Mouse (Mus musculus): ENCODE data around the gene Trdmt1.
A peak's percentile ranks its signal among the peaks of the same experiment; 100 is the strongest.

Trdmt1 gene

DNA sequence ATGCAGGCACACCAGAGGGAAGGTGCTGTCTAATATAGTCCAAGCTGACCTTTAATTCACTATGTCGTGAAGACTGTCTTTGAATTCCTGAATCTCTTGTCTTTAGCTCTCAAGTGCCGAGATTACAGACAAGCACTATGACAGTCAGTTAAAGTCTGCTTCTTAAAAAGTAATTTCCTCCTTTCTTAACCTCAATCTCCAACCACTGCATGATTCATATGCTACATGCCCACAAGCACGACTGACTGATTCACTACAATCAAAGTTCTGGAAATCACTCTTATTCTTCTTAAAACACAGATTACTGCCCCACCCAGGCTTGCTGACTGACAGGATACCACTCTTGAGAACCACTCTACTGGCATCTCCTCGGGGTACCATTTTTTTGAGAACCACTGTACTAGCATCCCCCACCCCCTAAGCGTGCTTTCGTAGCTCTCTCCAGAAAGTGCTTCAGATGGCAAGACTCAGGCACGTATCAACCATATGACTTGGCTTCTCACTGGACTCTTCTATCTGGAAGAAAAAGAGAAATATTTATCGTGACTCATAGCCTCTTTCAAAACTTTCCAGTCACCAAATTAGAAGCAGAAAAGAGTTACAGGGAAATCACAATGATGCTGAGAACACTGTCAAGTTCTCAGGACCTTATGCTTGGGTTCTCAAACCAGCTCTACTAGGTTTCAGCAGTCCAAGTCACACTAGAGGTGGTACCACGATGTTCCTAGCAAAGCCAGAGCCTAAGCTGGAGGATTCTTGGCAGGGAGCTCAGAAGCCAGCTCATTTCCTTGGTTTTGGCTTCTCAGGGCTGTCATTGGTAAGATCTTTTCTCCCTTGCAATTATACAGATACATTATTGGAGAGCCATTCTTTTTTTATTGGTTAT lies 12.9 kb upstream of the Trdmt1 start:
- peak; percentile 81 for DNase-seq (ENCODE audit: inconsistent ontology term)

DNA sequence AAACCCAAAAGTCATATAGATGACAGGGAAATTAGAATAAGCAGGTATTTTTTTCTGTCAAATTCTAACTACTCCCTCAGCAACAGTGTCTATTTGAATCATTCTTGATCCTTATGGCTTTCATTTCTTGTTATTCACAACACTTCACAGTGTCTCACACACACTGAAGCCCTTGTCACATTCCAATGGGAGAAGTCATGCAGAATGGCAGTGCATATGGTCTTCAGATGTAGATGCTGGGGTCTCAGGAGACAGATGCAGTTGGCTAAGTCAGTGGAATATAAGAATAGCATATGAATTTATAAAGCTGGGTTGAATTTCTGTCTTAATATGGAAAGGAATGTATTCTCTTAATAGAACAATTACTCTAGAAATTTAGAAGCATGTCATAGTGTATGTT lies 11.8 kb upstream of the Trdmt1 start:
- peak; percentile 76 for DNase-seq (ENCODE audit: inconsistent ontology term)

DNA sequence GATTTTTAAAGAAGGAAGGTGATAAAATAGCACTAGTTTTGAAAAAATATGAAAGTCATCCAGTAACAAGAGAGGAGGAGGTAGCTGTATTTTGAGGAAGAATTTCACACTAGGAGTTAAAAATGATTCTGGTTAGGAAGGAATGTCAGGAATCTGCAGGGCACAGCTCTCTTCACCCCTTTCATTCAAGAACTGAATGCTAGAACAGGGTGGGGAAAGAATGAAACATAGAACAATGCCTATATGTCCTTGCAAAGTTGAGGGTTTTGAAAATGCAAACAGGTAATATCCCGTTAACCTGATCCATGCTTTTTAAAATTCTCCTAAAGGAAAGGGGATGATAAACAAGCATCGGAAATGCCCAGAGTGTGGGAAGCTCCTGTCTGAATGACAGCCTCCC lies 9.5 kb upstream of the Trdmt1 start:
- DNase-seq (ENCODE audit: inconsistent ontology term): peak; percentile 72

DNA sequence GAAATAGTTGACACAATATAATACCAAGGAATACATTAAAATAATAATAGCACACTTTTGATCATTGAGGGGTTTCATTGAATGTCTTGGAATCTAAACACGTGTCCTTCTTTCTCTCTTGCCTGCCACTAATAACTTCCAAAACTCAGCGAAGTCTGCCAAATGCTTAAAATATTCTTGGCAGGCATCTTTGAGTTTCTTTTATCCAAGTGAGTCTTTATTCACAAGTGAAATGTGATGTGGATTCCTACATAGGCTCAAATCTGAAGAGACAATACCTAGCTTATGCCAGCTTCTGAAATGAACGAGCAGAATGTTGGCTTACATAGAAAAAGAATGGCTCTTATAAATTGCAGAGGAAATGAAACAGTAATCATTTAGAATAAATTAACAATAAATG lies 4.3 kb upstream of the Trdmt1 start:
- DNase-seq (ENCODE audit: inconsistent ontology term): peak; percentile 76

DNA sequence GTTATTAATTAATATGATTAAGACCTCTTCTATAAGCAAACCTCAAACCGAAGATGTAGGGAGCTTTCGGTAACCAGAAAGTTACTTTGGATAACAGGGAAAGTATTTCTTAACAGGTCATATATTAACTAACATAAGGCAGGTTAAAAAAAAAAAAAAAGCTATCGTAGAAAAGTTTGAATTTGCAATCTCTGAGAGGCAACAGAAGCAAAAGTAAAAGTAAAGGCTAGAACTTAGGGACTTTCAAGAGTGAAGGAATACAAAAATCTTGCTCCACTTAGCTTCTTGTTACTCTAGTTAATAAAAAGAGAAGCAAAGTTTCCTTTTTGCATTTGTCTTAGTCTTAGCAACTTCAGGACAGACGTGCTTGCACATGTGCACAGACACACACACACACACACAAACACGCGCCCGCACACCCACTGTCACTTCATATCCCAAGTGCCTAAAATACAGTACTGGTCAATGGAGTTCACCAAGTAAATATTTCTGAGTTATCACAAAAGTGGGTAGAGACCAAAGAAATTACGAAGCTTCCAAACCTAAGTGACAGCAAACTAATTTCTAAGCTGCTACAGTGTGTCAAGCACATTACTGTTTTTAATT lies 846 bp downstream of the Trdmt1 start:
- DNase-seq (ENCODE audit: inconsistent ontology term): peak; percentile 43

DNA sequence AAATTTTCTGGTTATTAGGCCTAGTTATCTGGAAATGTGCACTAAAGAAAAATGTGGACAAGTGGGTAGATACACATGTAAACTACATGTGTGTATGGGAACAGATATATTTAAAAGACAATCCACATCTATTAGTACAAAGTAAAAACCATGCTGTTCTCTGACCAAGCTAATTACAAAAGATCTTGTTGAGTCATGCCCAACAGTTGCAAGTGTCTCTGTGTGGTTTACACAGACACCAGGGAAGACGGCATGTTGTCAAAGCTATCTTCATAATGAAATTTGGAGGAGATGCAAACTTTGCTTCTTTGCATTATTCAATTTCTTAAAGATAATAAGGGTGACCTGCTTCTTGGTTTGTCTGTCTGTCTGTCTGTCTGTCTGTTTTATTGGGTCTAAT lies 4.6 kb downstream of the Trdmt1 start:
- DNase-seq (ENCODE audit: inconsistent ontology term): no peak

DNA sequence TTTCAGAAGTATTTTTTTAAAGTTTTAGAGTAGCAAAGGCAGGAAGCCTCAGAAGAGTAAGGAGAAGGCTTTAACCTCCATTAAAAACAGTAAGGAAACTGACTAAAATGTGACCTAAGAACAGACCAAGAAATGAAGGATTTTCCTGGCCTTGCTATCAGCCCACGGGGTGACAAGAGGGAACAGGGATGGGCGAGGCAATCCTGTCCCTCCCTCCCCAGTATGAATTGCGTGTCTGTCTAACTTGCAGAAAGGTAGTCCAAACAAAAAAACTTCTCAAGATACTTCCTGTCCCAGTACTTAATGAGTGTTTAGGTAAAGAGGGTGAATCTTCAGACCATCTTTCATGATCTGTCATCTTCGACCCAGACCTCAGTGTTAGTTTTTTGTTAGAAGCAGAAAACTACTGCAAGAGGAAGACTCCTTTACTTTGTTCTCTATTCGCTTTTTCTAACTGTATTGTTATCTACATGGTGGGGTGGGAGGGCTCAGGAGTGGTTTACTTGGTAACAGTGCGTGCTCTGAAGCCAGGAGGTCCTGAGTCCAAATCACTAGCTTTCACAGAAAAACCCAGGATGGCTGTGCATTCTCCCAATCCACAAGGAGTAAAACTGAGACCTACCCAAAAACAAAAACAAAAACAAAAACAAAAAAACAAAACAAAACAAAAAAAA lies 5.6 kb downstream of the Trdmt1 start:
- DNase-seq (ENCODE audit: inconsistent ontology term): no peak

DNA sequence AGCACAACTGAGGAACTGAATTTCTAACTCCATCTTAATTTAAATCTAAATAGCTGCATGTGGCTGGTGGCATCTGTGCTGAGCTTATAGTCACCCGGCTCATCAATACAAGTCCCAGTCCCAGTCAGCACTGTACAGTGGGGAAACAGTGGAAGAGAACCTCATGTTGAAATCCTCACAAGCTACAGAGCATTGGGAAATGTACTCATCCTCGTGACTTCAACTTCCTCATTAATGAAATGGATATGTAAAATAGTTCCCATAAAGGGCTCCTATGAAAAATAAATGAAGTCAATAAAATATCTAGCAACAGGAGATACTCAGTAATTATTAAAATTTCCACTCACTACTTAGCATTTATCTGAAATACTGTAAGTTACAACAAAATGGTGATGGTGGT lies 6.2 kb downstream of the Trdmt1 start:
- DNase-seq (ENCODE audit: inconsistent ontology term): no peak

DNA sequence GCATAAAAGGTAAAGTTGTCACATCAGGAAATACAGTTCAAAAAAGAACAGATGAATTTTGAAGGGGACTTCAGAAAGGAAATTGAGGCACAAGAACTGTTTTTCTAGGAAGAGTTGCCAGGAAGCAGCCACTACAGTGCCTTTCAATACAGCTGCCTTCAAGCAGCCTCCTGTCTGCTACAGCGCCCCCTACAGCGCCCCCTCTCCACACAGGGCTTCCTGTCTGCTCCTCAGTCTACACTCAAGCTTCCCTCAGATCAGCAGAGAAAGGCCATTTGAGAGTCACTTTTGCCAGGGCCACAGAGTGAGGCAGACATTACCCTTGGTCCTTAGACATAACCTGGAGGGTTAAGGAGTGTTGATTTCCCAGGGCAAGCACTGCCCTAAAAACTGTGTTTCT lies 6.7 kb downstream of the Trdmt1 start:
- DNase-seq (ENCODE audit: inconsistent ontology term): no peak

DNA sequence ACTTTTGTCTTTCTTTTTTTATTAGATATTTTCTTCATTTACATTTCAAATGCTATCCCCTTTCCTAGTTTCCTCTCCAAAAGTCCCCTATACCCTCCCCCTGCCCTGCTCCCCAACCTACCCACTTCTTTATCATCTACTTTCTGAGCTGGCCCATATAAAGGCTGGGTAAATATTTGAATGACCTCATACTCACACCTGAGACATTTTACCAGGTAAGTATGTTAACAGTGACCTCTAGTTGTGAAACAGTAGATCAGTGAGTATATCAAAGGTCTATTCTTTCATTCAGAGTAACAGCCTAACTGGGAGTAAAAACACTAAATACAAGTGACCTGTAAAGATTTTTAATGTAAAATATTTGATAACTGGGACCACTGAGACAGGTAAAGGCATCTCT lies 7.7 kb downstream of the Trdmt1 start:
- DNase-seq (ENCODE audit: inconsistent ontology term): no peak

DNA sequence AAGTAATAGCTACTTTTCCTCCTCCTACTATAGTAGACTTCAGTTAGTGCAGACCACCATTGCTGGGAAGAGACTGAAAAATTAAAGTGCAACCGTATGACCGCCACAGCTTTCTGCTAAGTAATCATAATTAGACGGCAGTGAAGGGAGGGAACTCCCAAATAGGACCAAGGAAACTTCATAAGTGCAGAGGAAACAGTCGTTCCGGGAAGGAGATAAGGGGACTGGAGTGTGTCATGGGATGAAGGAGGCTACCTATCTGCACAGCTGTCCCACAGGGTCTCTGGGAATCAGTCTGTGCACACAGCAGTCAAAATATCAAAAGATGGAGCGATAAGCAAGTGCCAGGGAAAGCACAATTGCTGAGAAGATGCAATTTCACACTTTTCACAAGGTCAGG lies 13.8 kb downstream of the Trdmt1 start:
- no peak for DNase-seq (ENCODE audit: inconsistent ontology term)

DNA sequence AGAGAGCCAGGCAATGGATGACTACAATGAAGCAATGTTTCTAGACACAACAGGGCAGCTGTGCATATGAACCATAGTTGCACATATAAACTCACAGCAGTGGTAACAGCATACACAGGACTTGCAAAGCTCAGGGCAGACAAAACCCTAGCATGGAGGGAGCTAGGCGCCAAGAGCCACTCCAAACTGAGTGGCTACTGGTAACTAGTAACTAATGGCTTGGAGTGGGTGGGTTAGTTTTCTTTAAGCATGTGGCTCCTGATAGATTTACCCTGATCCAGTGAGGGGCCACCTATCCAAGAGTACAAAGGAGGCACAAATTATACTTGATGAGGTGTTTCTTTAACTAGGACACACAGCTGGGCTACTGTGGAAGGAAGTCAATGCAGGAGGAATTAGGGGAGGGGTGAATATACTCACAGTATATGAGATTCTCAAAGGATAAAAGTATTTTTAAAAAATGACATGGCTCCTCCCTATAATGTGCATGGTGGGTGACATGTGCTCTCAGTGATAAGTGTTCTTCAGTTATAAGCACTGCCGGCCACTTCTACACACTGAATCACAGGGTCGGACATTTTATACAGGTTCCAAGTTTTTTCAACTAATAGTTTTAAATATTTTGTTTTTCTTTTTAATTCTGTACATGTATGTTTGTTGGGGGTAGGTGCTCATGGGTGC lies 15.1 kb downstream of the Trdmt1 start:
- no peak for DNase-seq (ENCODE audit: inconsistent ontology term)

DNA sequence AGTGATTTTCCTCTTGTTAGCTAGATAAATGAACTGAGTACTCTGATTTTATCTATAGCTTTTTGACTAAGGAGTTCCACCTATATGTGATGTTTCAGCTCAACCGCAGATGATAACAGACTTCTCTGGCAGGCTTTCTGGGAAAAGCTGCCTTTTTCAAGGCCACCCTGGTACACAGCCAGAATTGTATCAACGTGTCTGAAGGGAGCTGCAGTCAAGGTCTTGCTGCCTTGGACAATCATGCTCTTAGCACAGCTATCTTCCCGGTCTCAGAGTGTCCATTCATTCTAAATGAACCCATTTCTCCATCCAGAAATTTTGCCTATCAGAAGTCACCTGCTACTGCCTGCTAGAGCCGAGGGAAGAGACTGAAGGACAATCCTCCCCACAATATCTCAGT lies 16.9 kb downstream of the Trdmt1 start:
- DNase-seq (ENCODE audit: inconsistent ontology term): no peak

DNA sequence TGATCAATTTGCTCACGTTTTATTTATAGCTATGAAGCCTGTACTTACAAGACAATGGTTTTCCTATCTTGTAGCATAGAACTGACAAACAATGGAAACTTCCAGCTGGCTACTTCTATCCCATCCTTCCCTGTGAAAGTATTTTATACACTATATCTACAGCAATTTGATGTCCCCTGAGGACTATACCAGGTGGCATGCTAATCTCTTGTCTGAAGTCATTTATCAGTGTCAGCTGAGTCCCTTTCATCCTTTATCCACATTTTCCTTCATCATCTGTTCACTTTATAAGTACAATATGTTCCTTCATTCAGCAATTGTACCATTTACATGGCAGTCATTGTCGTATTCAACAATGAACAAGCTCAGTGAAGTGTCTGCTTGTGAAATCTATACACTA lies 17.3 kb downstream of the Trdmt1 start:
- DNase-seq (ENCODE audit: inconsistent ontology term): no peak

DNA sequence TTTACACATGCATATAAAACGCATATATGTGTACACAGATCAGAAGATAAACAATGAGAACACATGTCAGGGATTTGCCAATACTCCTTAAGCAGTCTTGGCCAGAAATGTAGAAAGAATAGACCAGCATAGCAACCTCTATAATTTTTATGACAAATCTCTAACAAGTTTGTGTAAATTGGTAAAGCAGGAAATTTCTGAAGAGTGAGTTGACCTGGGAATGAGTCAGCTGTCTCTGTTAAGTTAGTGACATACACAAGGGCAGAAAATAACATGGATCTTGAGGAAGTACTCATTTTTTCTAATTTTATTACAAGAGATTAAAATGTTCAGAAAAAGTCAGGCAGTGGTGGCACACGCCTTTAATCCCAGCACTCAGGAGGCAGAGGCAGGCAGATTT lies 18.3 kb downstream of the Trdmt1 start:
- no peak for DNase-seq (ENCODE audit: inconsistent ontology term)

DNA sequence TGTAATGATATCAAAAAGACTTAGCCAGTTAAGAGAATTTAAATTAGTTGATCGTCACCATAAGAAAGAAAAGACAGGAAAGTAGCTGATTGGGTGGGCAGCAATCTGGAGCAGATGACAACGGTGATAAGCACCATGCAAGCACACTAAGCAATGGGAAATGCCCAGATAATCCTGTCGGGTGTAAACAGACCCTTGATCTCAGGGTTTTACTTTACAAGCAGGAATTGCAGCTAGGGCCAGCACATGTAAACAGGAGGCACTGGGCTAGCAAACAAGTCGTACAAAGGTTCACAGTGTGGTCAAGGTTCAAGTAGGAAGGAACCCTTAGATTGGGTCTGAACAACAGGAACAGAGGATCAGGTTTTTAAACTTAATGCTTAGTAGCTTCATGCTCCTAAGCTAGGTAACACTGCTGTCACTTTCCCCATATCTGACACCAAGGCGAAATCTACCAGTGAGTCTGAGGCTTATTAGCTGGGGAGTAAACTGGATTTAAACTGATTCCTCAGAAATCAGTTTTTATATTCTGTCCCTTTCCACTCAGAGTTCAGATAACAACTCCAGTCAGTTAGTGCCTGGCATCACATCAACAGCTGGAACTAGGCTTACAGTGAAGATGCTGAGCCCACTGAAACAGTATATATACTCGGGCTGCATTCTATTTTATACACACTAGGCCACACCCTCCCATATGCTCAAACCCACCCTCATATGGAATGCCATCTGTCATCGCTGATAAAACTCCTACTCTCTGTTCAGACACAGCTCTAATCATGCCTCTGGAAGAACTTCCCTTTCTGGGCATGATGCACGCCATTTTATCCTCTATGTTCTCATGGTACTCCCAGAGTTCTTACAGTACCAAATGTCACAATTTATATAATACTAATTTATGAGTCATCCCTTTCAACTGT lies 20.7 kb downstream of the Trdmt1 start:
- no peak for DNase-seq (ENCODE audit: inconsistent ontology term)

DNA sequence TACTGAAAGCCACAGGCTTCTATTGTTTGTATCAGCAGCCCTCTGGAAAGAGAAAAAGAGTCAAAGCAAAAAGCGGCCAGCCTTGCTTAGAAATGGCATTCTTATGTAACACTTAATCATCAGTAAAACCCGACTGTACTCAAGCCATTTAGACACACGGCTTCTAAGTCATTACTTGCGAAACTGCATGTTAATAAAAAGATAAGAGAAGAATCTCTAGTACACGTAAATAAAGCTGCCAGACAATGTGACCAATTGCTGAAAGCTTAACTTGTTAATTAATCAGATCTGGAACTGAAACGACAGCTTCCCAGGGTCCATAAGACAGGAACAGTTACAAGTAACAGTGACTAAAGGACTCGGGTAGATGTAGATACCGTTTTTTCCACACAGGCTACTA lies 22.4 kb downstream of the Trdmt1 start:
- DNase-seq (ENCODE audit: inconsistent ontology term): peak; percentile 51

DNA sequence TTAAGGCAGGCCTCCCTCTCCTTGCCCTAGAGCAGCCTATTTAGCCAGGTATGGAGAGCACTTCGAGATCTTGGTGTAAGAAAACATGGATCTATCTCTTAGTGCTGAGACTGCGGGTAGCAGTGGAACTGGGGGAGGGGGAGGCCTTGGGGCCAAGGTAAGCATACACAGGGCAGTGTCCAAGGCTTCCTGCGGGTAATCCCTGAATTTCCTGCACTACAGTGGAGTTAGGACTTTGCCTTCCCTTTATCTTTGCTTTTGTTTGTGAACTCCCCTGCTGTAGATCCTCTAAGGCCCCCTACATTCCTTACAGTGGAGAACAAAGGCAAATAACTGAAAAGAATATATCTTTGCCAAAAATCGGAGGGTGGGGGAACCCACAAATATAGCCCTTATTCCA lies 29.5 kb downstream of the Trdmt1 start:
- DNase-seq (ENCODE audit: inconsistent ontology term): no peak

DNA sequence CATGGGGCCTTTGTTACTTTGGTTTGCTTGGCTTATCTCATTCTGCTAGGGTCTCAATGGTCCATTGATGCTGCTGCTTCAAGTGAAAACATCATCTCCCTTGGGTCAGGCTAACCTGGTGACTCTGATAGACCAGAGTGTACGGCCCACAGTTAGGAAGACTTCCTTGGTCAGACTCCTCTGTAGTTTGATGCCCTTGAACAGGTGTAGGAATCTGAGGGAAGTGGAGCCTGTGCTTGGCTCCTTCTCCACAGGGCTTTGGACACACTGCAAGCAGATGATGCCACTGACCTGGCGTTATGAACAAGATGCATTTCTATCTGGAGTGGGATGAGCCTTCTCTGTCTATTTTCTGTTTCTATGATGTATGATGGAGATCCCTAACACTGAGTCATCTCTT lies 41.8 kb downstream of the Trdmt1 start:
- no peak for DNase-seq (ENCODE audit: inconsistent ontology term)

DNA sequence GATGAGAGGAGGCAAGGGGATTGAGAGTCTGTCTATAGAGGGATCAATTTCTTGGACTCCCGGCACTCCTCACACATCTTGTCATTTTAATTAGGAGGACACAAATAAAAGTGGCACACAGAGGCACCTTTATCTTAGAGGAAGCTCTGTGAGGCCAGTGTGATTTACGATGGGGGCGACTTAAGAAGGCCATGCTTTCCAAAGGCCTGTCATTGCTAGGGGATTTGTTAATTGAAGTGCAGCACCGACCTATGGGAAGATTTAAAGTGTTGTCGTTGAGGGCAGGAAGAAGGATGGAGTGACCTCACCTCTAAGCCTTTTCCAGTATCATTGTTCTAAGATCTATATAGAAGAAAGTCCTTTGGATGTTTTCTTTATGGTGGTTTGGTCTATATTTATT lies 42.9 kb downstream of the Trdmt1 start:
- DNase-seq (ENCODE audit: inconsistent ontology term): no peak

DNA sequence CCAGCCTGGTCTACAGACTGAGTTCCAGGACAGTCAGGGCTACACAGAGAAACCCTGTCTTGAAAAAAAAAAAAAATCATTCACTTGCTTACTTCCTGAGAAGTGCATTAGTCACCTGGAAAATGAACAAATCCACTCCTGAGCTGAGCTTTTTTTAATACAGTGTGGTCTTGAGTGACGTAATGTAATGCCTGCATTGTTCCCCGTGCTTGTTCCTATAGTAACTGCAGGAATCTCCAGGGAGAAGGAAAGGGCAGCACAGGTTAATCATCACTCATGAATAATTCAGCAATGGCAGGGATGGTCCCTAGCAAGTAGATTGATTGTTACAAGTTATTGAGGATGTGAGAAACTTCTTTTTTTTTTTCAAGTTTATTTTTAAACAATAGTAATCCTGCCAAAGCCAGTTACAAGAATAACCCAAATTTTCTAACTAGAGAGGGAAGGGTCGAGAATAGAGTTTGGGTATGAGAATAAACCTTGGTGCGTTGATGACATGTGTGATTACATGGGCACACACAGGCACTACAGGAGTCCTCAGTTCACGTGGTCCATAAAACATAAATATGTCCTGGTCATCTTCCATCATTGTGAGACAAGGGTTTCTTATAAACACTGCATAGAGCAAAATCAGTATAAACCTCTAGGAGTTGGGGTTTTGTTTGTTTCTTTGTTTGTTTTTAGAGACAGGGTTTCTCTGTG lies 44.0 kb downstream of the Trdmt1 start:
- no peak for DNase-seq (ENCODE audit: inconsistent ontology term)

All from Muller cell, postnatal 12 days (primary cell).